Mouse (Mus musculus) regulatory T cell (primary cell): ENCODE measurements around the gene Nbeal2.

Experiments used
- in situ Hi-C: fragments of 300-600 bp; cut with MboI, MseI; formaldehyde crosslinking; loops from one replicate; pipeline ENCODE4 v1.15.1; 2025; ENCODE audit warnings: high pct_unique_total_duplicates

Gene Nbeal2

GRCm38 (mm10) chr9:110645219-110645618 is 8.7 kb downstream of the Nbeal2 start:
- in situ Hi-C loops = loop anchor here (10.0 kb wide), 1 partner anchor 1990 kb away; no protein-coding TSS in a partner anchor

GRCm38 (mm10) chr9:110644295-110644694 is 9.7 kb downstream of the Nbeal2 start:
- in situ Hi-C loops = loop anchor here (5.0 to 10.0 kb wide), 2 partner anchors 73 to 1989 kb away; no protein-coding TSS in a partner anchor

GRCm38 (mm10) chr9:110643787-110644186 is 10.2 kb downstream of the Nbeal2 start:
- in situ Hi-C loops = loop anchor here (5.0 to 10.0 kb wide), 2 partner anchors 74 to 1989 kb away; no protein-coding TSS in a partner anchor

GRCm38 (mm10) chr9:110642812-110643524 is 11.0 kb downstream of the Nbeal2 start:
- in situ Hi-C loops = loop anchor here (5.0 to 10.0 kb wide), 2 partner anchors 74 to 1988 kb away; no protein-coding TSS in a partner anchor

- in situ Hi-C loops = loop anchor here (5.0 to 10.0 kb wide), 2 partner anchors 76 to 1986 kb away; no protein-coding TSS in a partner anchor
Observed at GRCm38 (mm10) chr9:110641006-110641405, 13.0 kb downstream of the Nbeal2 start.

GRCm38 (mm10) chr9:110638611-110639021 is 15.3 kb downstream of the Nbeal2 start:
- in situ Hi-C loops = no loop called here

- in situ Hi-C loops = no loop called here
Observed at GRCm38 (mm10) chr9:110635225-110635624, 18.7 kb downstream of the Nbeal2 start.

- in situ Hi-C loops = no loop called here
Observed at GRCm38 (mm10) chr9:110633882-110634281, 20.1 kb downstream of the Nbeal2 start.

- in situ Hi-C loops = no loop called here
Observed at GRCm38 (mm10) chr9:110632671-110633070, 21.3 kb downstream of the Nbeal2 start.

GRCm38 (mm10) chr9:110631651-110632275 is 22.2 kb downstream of the Nbeal2 start:
- in situ Hi-C loops = no loop called here

- in situ Hi-C loops = no loop called here
Observed at GRCm38 (mm10) chr9:110631191-110631590, 22.8 kb downstream of the Nbeal2 start.

GRCm38 (mm10) chr9:110630171-110630570 is 23.8 kb downstream of the Nbeal2 start:
- in situ Hi-C loops = no loop called here

GRCm38 (mm10) chr9:110625350-110625908 is 28.5 kb downstream of the Nbeal2 start:
- in situ Hi-C loops = no loop called here

- in situ Hi-C loops = no loop called here
Observed at GRCm38 (mm10) chr9:110624361-110625166, 29.4 kb downstream of the Nbeal2 start, which contains the start of gene Nradd. TSS of gene Nradd (minus strand) at chr9:110624452.

- in situ Hi-C loops = no loop called here
Observed at GRCm38 (mm10) chr9:110623416-110624195, 30.4 kb downstream of the Nbeal2 start.

GRCm38 (mm10) chr9:110622621-110623219 is 31.2 kb downstream of the Nbeal2 start:
- in situ Hi-C loops = no loop called here

GRCm38 (mm10) chr9:110620685-110621084 is 33.3 kb downstream of the Nbeal2 start:
- in situ Hi-C loops = no loop called here

GRCm38 (mm10) chr9:110620180-110620579 is 33.8 kb downstream of the Nbeal2 start:
- in situ Hi-C loops = no loop called here

GRCm38 (mm10) chr9:110617081-110617480 is 36.9 kb downstream of the Nbeal2 start:
- in situ Hi-C loops = no loop called here

GRCm38 (mm10) chr9:110611471-110611870 is 42.5 kb downstream of the Nbeal2 start:
- in situ Hi-C loops = no loop called here
